Mouse (Mus musculus) thymus, adult 2 months (tissue): ENCODE measurements around the gene Rnf115. TPM values are rescaled to one million over a fixed set of nuclear protein-coding genes. Genes with fewer than 3 reads are reported as not detected.

ENCODE experiments used
- DNase-seq: peaks from one replicate; pipeline ENCODE4 v3.0.0; 2021
- H3K27ac ChIP-seq: fragments of 200-500 bp; 2 replicates; pipeline ENCODE4 v1.5.1; 2012; ENCODE audit warnings: low read length, control low read depth; ENCODE audit not compliant: control insufficient read depth, insufficient read depth
- H3K27me3 ChIP-seq: fragments of 200-500 bp; 2 replicates; pipeline ENCODE4 v1.6.1; 2012; ENCODE audit warnings: mild to moderate bottlenecking, low read length, moderate library complexity, mixed read lengths; ENCODE audit not compliant: control insufficient read depth, insufficient read depth
- H3K36me3 ChIP-seq: fragments of 200-500 bp; 2 replicates; pipeline ENCODE4 v1.6.1; 2012; ENCODE audit warnings: mild to moderate bottlenecking, low read length, moderate library complexity; ENCODE audit not compliant: control insufficient read depth, insufficient read depth
- H3K4me1 ChIP-seq: fragments of 200-500 bp; replicated peaks from 2 replicates; pipeline ENCODE4 v1.6.1; 2012; ENCODE audit warnings: low read length; ENCODE audit not compliant: control insufficient read depth, insufficient read depth
- H3K4me3 ChIP-seq: fragments of 200-500 bp; 2 replicates; pipeline ENCODE4 v1.5.1; 2012; ENCODE audit warnings: mild to moderate bottlenecking, low read length, control low read depth, moderate library complexity; ENCODE audit not compliant: control insufficient read depth, insufficient read depth
- CTCF ChIP-seq: fragments of 200-500 bp; IDR thresholded peaks from 2 replicates; pipeline ENCODE4 v1.5.1; 2012; ENCODE audit warnings: mild to moderate bottlenecking, control low read depth, low read length, moderate library complexity, borderline replicate concordance; ENCODE audit not compliant: control insufficient read depth, poor library complexity, insufficient read depth; ENCODE audit errors: extremely low read depth
- POLR2A ChIP-seq: fragments of 200-500 bp; IDR thresholded peaks from 2 replicates; pipeline ENCODE4 v1.6.1; 2012; ENCODE audit warnings: mild to moderate bottlenecking, low read length, control low read depth, moderate library complexity; ENCODE audit not compliant: control insufficient read depth, poor library complexity, insufficient read depth; ENCODE audit errors: extremely low read depth
- WGBS: fragments of 180-500 bp; shearing (Covaris S2); methylation state at CpG from one replicate; pipeline ENCODE4 v1.1.7; 2018; 5-methylcytosine and 5-hydroxymethylcytosine counted together
- polyA plus RNA-seq: library from polyadenylated mRNA; depleted of rRNA; stranded (reverse); fragments of >200 nt; gene quantifications from 2 replicates; pipeline ENCODE4 v1.2.3, GENCODE M21; 2012

Rnf115 gene
- polyA plus RNA-seq, 1 experiment, result 24.1 TPM

DNA sequence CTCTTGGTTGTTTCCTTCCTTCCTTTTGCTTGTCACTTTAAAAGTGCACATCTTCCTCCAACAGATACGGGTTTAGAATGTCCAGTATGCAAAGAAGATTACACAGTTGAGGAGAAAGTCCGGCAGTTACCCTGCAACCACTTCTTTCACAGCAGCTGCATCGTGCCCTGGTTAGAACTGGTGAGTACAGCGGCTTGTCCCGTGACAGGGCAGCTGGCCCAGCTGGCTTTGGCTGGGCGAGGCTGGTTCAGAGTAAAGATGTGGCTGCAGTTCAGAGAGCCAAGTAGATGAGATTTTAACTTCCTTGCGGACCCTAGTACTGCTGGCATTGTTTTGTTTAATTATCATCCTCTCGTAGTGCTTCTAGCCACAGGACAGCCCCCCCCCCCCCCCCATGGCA is 61.0 kb downstream of the Rnf115 start:
- DNase-seq, result no peak
- H3K27ac ChIP-seq, result no peak overlapping the region
- no peaks in the 10 kb centered on the region for H3K4me1 ChIP-seq
- H3K36me3 ChIP-seq, result peaks cover 34% of the 10 kb centered on the region
- TF ChIP-seq POLR2A, result no peak
- no peak for TF ChIP-seq CTCF
- no peak overlapping the region for H3K4me3 ChIP-seq
- H3K27me3 ChIP-seq, result no peaks in the 10 kb centered on the region
- WGBS, result 88% methylated on average over 8 of the region's 8 CpGs

DNA sequence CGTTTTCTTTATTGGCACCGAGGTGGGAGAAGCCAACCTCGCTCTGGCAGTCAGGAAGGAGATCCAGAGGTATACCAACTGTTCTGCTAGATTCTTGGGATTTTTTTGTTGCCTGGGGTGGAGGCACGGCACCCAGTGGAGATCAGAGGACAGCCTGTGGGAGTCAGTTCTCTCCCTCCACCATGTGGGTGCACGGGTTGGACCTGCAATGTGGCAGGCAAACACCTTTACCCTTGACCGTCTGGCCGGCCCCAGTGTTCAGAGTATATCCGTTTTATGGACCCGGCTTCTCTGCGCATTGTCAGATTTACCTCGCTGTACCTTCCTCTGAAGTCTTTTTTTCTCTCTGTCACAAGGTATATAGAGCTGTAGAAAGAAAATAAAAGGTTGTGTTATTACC is 72.8 kb downstream of the Rnf115 start:
- no peaks in the 10 kb centered on the region for H3K4me1 ChIP-seq
- H3K27me3 ChIP-seq, result no peaks in the 10 kb centered on the region
- DNase-seq, result no peak
- 95% methylated on average over 11 of the region's 11 CpGs for WGBS
- H3K4me3 ChIP-seq, result no peak overlapping the region
- no peak overlapping the region for H3K27ac ChIP-seq
- TF ChIP-seq CTCF, result no peak
- TF ChIP-seq POLR2A, result no peak
- H3K36me3 ChIP-seq, result no peaks in the 10 kb centered on the region

DNA sequence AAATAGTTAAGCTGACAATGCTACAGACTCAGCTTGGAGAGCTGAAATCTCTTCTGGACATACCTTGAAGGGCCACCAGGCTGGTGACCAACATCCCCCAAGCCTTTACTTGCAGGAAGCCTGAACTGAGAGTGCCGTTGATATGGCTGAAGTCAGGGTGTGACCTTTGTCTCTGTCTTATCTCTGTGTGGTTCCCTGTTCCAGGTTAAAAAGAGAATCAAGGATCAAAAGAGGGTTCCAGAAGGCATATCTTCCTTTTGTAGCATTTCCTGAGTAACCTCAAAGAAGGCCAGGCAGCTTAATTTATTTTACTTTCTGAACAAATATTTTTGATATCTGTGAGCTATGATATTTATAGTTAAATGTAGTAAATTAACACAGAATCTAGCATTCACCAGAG is 74.8 kb downstream of the Rnf115 start:
- H3K4me1 ChIP-seq, result no peaks in the 10 kb centered on the region
- 86% methylated on average over 1 of the region's 1 CpGs for WGBS
- no peak for DNase-seq
- no peaks in the 10 kb centered on the region for H3K36me3 ChIP-seq
- no peak overlapping the region for H3K27ac ChIP-seq
- no peaks in the 10 kb centered on the region for H3K27me3 ChIP-seq
- H3K4me3 ChIP-seq, result no peak overlapping the region
- TF ChIP-seq CTCF (no peak), POLR2A (no peak)

DNA sequence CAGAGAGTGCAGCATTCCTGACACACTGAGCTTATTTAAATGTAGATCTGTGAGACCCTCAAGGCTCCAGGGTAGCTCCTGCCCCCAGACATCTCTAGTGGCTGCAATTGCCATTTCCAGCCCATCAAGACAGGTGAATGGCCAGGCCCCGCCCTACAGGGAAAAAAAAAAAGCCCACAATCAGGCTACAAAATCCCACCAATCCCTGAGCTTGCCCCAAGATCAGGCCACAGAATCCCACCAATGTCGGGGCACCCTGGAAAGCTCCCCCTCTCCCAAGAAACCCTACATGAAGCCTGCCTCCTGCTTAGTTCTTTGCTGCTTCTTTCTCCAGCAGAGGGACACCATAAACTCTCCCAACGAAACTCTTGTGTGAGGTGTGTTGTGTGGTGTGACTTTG is 80.7 kb downstream of the Rnf115 start:
- Histone ChIP-seq H3K4me3 (no peak overlapping the region), H3K4me1 (peaks cover under 1% of the 10 kb centered on the region), H3K27ac (no peak overlapping the region), H3K36me3 (no peaks in the 10 kb centered on the region), H3K27me3 (no peaks in the 10 kb centered on the region)
- no peak for TF ChIP-seq CTCF
- TF ChIP-seq POLR2A, result no peak
- WGBS, result 94% methylated on average over 3 of the region's 3 CpGs
- no peak for DNase-seq

DNA sequence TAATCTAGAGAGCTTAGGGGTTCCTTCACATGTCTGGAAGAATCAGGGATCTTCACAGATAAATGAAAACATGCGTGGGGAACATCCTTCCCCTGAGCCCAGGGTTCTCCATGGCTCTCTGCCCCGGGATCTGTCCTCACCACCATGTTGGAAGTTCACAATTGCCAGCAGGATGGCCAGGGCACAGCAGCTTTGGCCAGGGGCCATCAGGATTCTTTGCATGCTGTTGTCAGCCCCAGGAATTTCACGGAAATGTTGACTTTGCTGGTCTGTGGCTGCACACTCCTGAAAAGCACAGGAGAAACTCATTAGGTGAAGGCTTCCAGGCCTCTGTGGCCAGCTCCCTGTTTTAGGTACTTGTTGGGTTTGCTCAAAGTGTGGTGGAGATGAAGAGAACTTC is 81.2 kb downstream of the Rnf115 start:
- DNase-seq, result no peak

DNA sequence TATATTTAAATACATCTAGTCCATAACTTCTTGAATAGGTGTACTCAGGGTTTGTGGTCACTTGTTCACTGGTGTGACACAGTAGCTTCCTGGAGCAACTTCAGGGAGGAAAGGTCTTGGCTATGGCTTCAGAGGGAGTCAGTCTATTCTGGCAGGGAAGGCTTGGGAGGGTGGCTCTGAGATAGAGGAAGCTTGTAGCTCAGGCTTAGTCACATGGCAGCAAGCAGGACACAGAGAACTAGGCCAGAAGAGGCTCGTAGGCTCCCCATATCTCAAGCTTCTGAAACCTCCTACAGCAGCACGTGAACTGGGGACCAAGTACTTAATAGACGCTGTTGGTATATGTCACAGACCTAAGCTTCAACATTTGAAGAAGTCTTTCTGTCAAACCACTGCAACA is 83.8 kb downstream of the Rnf115 start:
- Histone ChIP-seq H3K4me3 (no peak overlapping the region), H3K27me3 (no peaks in the 10 kb centered on the region), H3K27ac (no peak overlapping the region), H3K4me1 (peaks cover 24% of the 10 kb centered on the region), H3K36me3 (no peaks in the 10 kb centered on the region)
- no peak for DNase-seq
- TF ChIP-seq CTCF, result no peak
- no peak for TF ChIP-seq POLR2A
- 86% methylated on average over 3 of the region's 3 CpGs for WGBS

More for the DNA sequence above, 81.2 kb downstream of the Rnf115 start:
- Histone ChIP-seq H3K36me3 (no peaks in the 10 kb centered on the region), H3K27me3 (no peaks in the 10 kb centered on the region), H3K27ac (no peak overlapping the region), H3K4me1 (peaks cover 6% of the 10 kb centered on the region), H3K4me3 (no peak overlapping the region)
- 94% methylated on average over 3 of the region's 3 CpGs for WGBS
- TF ChIP-seq POLR2A, result no peak
- no peak for TF ChIP-seq CTCF
